Mouse (Mus musculus) forebrain, embryonic 11.5 days (tissue): ENCODE measurements at regions not wholly inside any gene's neighbourhood (a gene's known extent, or its start where the extent isn't known, plus 50 kb on each side); places are given as distances from the start of the nearest gene placed in this dataset.

Experiments used
- ATAC-seq: fragments of 200-750 bp; cut with Nextera tagmentation; replicated peaks from 2 replicates; pipeline ENCODE4 v1.8.0; 2017; ENCODE audit warnings: moderate TSS enrichment; ENCODE audit not compliant: low FRiP score
- DNase-seq: peaks from one replicate; pipeline ENCODE4 v3.0.0-alpha.2; 2017; ENCODE audit warnings: low spot score
- H3K27ac ChIP-seq: fragments of 300-500 bp; sonication (generic); 2 replicates; pipeline ENCODE4 v1.5.1; 2014; ENCODE audit warnings: low read depth, low read length
- H3K27me3 ChIP-seq: fragments of 300-500 bp; sonication (generic); 2 replicates; pipeline ENCODE4 v1.6.1; 2014; ENCODE audit warnings: mild to moderate bottlenecking, low read length, mixed read lengths; ENCODE audit not compliant: control insufficient read depth, insufficient read depth
- H3K36me3 ChIP-seq: fragments of 300-500 bp; sonication (generic); 2 replicates; pipeline ENCODE4 v1.6.1; 2014; ENCODE audit warnings: mild to moderate bottlenecking, low read length, moderate library complexity, mixed read lengths; ENCODE audit not compliant: control insufficient read depth, insufficient read depth
- H3K4me1 ChIP-seq: fragments of 300-500 bp; sonication (generic); replicated peaks from 2 replicates; pipeline ENCODE4 v1.6.1; 2014; ENCODE audit warnings: low read length, mixed read lengths; ENCODE audit not compliant: control insufficient read depth, insufficient read depth
- H3K4me2 ChIP-seq: fragments of 300-500 bp; sonication (generic); 2 replicates; pipeline ENCODE4 v1.6.1; 2014; ENCODE audit warnings: low read depth, mild to moderate bottlenecking, low read length, moderate library complexity, mixed read lengths; ENCODE audit not compliant: severe bottlenecking
- H3K4me3 ChIP-seq: fragments of 300-500 bp; sonication (generic); 2 replicates; pipeline ENCODE4 v1.5.1; 2014; ENCODE audit warnings: low read depth, low read length
- H3K9ac ChIP-seq: fragments of 300-500 bp; sonication (generic); 2 replicates; pipeline ENCODE4 v1.6.1; 2014; ENCODE audit warnings: low read length
- H3K9me3 ChIP-seq: fragments of 300-500 bp; sonication (generic); 2 replicates; pipeline ENCODE4 v1.6.1; 2016; ENCODE audit warnings: low read length, mixed read lengths; ENCODE audit not compliant: control insufficient read depth
- WGBS: fragments of 180-500 bp; shearing (Covaris S2); extraction: QIAGEN DNeasy Blood & Tissue Kit; methylation state at CpG from one replicate; pipeline ENCODE4 v1.1.7; 2014; 5-methylcytosine and 5-hydroxymethylcytosine counted together

DNA sequence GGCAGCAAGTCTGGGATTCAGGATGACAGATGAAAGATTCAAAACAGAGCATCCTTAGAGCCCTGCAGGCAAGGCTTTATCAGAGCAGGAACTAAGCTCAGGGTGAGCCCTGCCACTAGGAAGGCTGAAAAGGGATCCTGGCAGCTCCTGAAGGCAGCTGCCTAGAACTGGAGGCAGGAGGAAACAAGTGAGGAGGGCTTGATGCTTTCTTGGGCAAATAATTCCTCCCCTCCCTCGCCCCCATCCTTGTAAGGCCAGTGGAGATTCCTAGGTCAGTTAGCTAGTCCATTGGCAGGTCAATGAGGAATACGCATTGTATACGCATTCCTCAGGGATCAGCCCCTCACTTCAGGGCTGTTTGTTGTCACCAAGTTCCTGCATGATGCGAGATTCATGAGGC lies 54.1 kb upstream of the March10 start:
- ATAC-seq (no peak), DNase-seq (no peak)
- H3K27me3 ChIP-seq = no peaks in the 10 kb centered on the region
- H3K9me3 ChIP-seq = no peaks in the 10 kb centered on the region
- H3K4me3 ChIP-seq = no peak overlapping the region
- no peaks in the 10 kb centered on the region for H3K36me3 ChIP-seq
- no peak overlapping the region for H3K27ac ChIP-seq
- no peak overlapping the region for H3K4me2 ChIP-seq
- H3K9ac ChIP-seq = no peak overlapping the region
- H3K4me1 ChIP-seq = peaks cover 20% of the 10 kb centered on the region
- 78% methylated on average over 4 of the region's 4 CpGs for WGBS

DNA sequence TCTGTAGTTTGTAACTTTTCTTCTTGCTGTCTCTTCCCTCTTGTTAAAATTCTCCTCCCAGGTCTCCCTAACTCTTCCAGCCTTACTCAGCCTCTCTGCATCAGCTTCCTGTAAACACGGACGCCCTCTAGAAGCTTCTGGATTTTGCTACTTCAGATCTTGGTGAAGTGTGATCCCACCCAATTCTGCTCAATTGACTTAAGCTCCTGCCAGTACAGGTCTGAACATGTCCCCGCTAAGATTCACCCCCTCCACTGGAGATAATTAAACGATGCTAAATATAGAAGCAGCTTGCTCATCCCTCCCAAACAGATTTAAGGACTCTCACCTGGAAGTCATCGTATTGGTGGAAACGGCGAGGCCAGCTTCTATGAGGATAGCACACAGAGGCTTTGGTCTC lies 53.5 kb upstream of the March10 start:
- Histone ChIP-seq H3K4me1 (peaks cover 20% of the 10 kb centered on the region), H3K27me3 (no peaks in the 10 kb centered on the region)

GRCm38 (mm10) chr11:105508660-105509038 lies 52.1 kb upstream of the March10 start:
- ATAC-seq = peak; percentile 39
- 64% methylated on average over 7 of the region's 7 CpGs for WGBS
- Histone ChIP-seq H3K4me3 (no peak overlapping the region), H3K4me2 (peak overlapping the region; percentile 35), H3K9me3 (no peaks in the 10 kb centered on the region), H3K27ac (peak overlapping the region; percentile 71; the same call in 1 of the 2 replicates), H3K9ac (no peak overlapping the region), H3K36me3 (no peaks in the 10 kb centered on the region), H3K4me1 (peaks cover 20% of the 10 kb centered on the region), H3K27me3 (no peaks in the 10 kb centered on the region)
- DNase-seq = no peak

More for the DNA sequence above, 53.5 kb upstream of the March10 start:
- H3K4me2 ChIP-seq = no peak overlapping the region
- H3K4me3 ChIP-seq = no peak overlapping the region
- no peak for DNase-seq
- no peaks in the 10 kb centered on the region for H3K9me3 ChIP-seq
- no peak overlapping the region for H3K27ac ChIP-seq
- no peaks in the 10 kb centered on the region for H3K36me3 ChIP-seq
- H3K9ac ChIP-seq = no peak overlapping the region
- ATAC-seq = no peak
- 83% methylated on average over 7 of the region's 7 CpGs for WGBS

GRCm38 (mm10) chr11:105507972-105508659 lies 51.6 kb upstream of the March10 start:
- DNase-seq (peak; percentile 65), ATAC-seq (peak; percentile 94)
- Histone ChIP-seq H3K9me3 (no peaks in the 10 kb centered on the region), H3K4me1 (peaks cover 20% of the 10 kb centered on the region), H3K9ac (no peak overlapping the region), H3K4me3 (no peak overlapping the region), H3K4me2 (peak overlapping the region; percentile 35), H3K27me3 (no peaks in the 10 kb centered on the region), H3K36me3 (no peaks in the 10 kb centered on the region), H3K27ac (peak overlapping the region; percentile 71)
- 1% methylated on average over 6 of the region's 6 CpGs for WGBS

GRCm38 (mm10) chr11:105507332-105507971 lies 50.9 kb upstream of the March10 start:
- Histone ChIP-seq H3K27me3 (no peaks in the 10 kb centered on the region), H3K4me3 (no peak overlapping the region), H3K9ac (no peak overlapping the region), H3K4me2 (peak overlapping the region; percentile 35; the same call in 1 of the 2 replicates), H3K4me1 (peaks cover 20% of the 10 kb centered on the region), H3K9me3 (no peaks in the 10 kb centered on the region), H3K36me3 (no peaks in the 10 kb centered on the region), H3K27ac (peak overlapping the region; percentile 71)
- WGBS = 18% methylated on average over 8 of the region's 8 CpGs
- ATAC-seq = peak; percentile 45
- no peak for DNase-seq
